Mouse (Mus musculus): Measurements from ENCODE around the gene Slc24a5.

Gene Slc24a5

GRCm38 (mm10) chr2:125119381-125120110 lies 51.6 kb downstream of the Slc24a5 start:
- DNase-seq (ENCODE audit: low spot score in 2 of 2): peak; percentile 27 to 36

GRCm38 (mm10) chr2:125122288-125122623 lies 54.3 kb downstream of the Slc24a5 start:
- no peak for DNase-seq (ENCODE audit: low spot score in 2 of 2)

- DNase-seq (ENCODE audit: low spot score in 2 of 2): peak; percentile 25 to 39
These were observed 54.9 kb downstream of the Slc24a5 start for GRCm38 (mm10) chr2:125122624-125123476.

GRCm38 (mm10) chr2:125123477-125123852 lies 55.5 kb downstream of the Slc24a5 start, which contains the start of gene Myef2:
Myef2 (minus strand) TSS chr2:125123661.
- DNase-seq (ENCODE audit: low spot score in 2 of 2): peak; percentile 57

- no peak for DNase-seq (ENCODE audit: low spot score in 2 of 2)
These were observed 57.9 kb downstream of the Slc24a5 start for GRCm38 (mm10) chr2:125125824-125126223.

- no peak for DNase-seq (ENCODE audit: low spot score in 2 of 2)
These were observed 58.9 kb downstream of the Slc24a5 start for GRCm38 (mm10) chr2:125126792-125127191.

GRCm38 (mm10) chr2:125134113-125134512 lies 66.2 kb downstream of the Slc24a5 start:
- DNase-seq (ENCODE audit: low spot score in 2 of 2): no peak

GRCm38 (mm10) chr2:125135903-125136811 lies 68.2 kb downstream of the Slc24a5 start, which contains the start of gene Ctxn2:
Ctxn2 (plus strand) TSS chr2:125136692.
- DNase-seq (ENCODE audit: low spot score in 2 of 2): peak; percentile 22 to 53

GRCm38 (mm10) chr2:125136846-125137245 lies 68.9 kb downstream of the Slc24a5 start:
- no peak for DNase-seq (ENCODE audit: low spot score in 2 of 2)

Data from right cerebral cortex, postnatal 36 days (tissue).